Mouse (Mus musculus) midbrain, embryonic 14.5 days (tissue): Measurements from ENCODE around the gene Ugt1a8. TPM values are rescaled to one million over a fixed set of nuclear protein-coding genes. Genes with fewer than 3 reads are reported as not detected.
"Not testable (repeated sequence)": the region's sequence is repeated elsewhere in the genome, so short reads cannot be mapped to it uniquely, and the experiment has no call there.

ENCODE experiments used
- ATAC-seq: fragments of 200-750 bp; cut with Nextera tagmentation; 2 replicates; pipeline ENCODE4 v1.8.0; 2017; ENCODE audit warnings: moderate number of reproducible peaks, moderate library complexity; ENCODE audit not compliant: low FRiP score, low TSS enrichment
- DNase-seq: peaks from one replicate; pipeline ENCODE4 v3.0.0-alpha.2; 2015
- H3K27ac ChIP-seq: fragments of 300-500 bp; sonication (generic); replicated peaks from 2 replicates; pipeline ENCODE4 v1.5.1; 2014; ENCODE audit warnings: mild to moderate bottlenecking, low read depth, low read length, moderate library complexity
- H3K27me3 ChIP-seq: fragments of 300-500 bp; sonication (generic); 2 replicates; pipeline ENCODE4 v1.6.1; 2014; ENCODE audit warnings: low read length, control low read depth, mixed read lengths; ENCODE audit not compliant: control insufficient read depth, insufficient read depth
- H3K36me3 ChIP-seq: fragments of 300-500 bp; sonication (generic); 2 replicates; pipeline ENCODE4 v1.6.1; 2014; ENCODE audit warnings: low read length, control low read depth; ENCODE audit not compliant: control insufficient read depth, insufficient read depth
- H3K4me1 ChIP-seq: fragments of 300-500 bp; sonication (generic); 2 replicates; pipeline ENCODE4 v1.6.1; 2014; ENCODE audit warnings: mild to moderate bottlenecking, antibody characterized with exemption, low read length, control low read depth; ENCODE audit not compliant: control insufficient read depth, insufficient read depth
- H3K4me2 ChIP-seq: fragments of 300-500 bp; sonication (generic); 2 replicates; pipeline ENCODE4 v1.6.1; 2014; ENCODE audit warnings: mild to moderate bottlenecking, low read length, moderate library complexity
- H3K4me3 ChIP-seq: fragments of 300-500 bp; sonication (generic); replicated peaks from 2 replicates; pipeline ENCODE4 v1.5.1; 2014; ENCODE audit warnings: low read depth, low read length
- H3K9ac ChIP-seq: fragments of 300-500 bp; sonication (generic); replicated peaks from 2 replicates; pipeline ENCODE4 v1.6.1; 2014; ENCODE audit warnings: mild to moderate bottlenecking, low read length, moderate library complexity
- H3K9me3 ChIP-seq: fragments of 300-500 bp; sonication (generic); 2 replicates; pipeline ENCODE4 v1.6.1; 2016; ENCODE audit warnings: low read length, control low read depth, mixed read lengths; ENCODE audit not compliant: control insufficient read depth
- WGBS: fragments of 180-500 bp; shearing (Covaris S2); extraction: QIAGEN DNeasy Blood & Tissue Kit; methylation state at CpG from one replicate; pipeline ENCODE4 v1.1.7; 2014; 5-methylcytosine and 5-hydroxymethylcytosine counted together
- polyA plus RNA-seq: library from polyadenylated mRNA; unstranded; fragments of >200 nt; fragmentation: Nextera tagmentation; extraction: Ambion mirVana; gene quantifications from 2 replicates; pipeline ENCODE4 v1.2.1, GENCODE M21; 2014

Ugt1a8 gene
- not detected in 2 replicates for polyA plus RNA-seq

DNA sequence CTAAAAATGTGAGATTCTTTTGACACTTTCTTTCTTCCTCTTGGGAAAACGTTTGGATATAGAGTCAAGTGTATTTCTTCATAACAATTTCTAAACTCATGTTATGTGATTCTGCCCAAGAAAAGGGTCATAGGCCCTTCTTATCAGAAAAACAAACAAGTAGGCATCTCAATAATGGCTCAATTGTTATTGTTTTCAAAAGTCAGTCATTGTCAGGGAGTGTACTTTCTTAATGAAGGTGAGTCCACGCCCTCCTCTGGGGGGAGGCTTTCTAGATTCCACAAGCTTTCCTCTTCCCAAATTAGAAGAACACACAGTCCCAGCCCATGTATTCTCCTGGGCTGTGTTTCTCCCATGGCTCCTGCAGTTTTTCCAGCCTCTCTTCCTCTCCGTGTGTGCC is at the start of gene Ugt1a8:
TSS of gene Ugt1a8 (plus strand) at position 301 of the 400 bp plus-strand sequence.
- H3K36me3 ChIP-seq, result no peaks in the 10 kb centered on the region
- H3K4me3 ChIP-seq, result no peak within 1 kb of the TSS
- no peak within 1 kb of the TSS for H3K4me2 ChIP-seq
- no peaks in the 10 kb centered on the region for H3K9me3 ChIP-seq
- H3K4me1 ChIP-seq, result no peaks in the 10 kb centered on the region
- H3K27ac ChIP-seq, result no peak within 1 kb of the TSS
- no peak within 1 kb of the TSS for H3K9ac ChIP-seq
- ATAC-seq, result no peak
- 76% methylated on average over 3 of the region's 3 CpGs for WGBS
- no peaks in the 10 kb centered on the region for H3K27me3 ChIP-seq
- DNase-seq, result no peak

DNA sequence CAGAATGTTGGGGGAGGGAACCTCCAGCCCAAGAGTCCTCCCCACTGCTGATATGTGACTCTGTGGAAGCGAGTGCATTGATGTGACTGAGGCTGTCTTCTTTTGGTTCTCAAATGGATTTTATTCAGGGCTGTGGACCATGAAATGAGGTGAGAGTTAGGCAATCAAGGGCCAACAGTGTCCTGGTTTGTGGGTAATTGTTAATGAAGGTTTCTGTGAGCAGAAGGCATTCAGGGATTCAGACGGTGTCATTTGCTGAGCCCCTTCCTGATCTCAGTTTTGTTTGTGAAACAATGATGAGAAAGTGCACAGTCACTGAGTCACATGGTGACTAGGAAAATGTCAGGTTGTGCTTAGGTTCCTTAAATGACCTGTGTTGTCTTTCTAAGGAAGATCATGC is 44.6 kb upstream of the Ugt1a8 start:
- not testable (repeated sequence) for H3K9ac ChIP-seq, H3K27me3 ChIP-seq, H3K36me3 ChIP-seq, DNase-seq, H3K4me3 ChIP-seq, ATAC-seq, H3K4me2 ChIP-seq, H3K27ac ChIP-seq, H3K9me3 ChIP-seq, H3K4me1 ChIP-seq
- 76% methylated on average over 1 of the region's 2 CpGs for WGBS

DNA sequence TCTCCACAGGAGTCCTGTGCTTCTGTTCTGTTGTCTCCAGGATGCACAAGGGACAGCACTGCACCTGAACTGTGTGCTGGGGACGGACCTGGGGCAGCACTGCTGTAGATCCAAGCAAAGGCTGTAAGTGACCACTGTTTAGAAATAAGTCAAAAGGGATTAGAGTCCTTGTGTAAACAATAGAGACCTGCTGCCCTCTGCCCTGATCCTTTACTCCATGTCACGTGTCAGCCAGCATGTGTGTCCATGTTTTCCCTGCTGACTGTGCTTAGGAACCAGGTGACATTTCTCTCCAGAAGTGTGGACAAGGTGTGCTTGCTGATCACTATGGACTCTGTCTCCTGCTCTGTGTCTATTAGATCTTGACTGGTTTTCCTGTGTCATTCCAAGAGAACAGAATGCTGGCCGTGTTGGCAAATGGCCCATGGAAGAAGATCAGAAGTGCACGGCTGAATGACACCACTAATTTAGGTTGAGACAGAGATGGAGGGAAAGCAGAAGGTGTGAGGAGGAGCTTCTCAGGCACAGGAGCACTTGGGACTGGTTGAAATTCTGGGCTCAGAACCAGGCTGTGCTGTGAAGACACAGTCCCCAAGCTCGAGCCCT is 42.7 kb upstream of the Ugt1a8 start:
- not testable (repeated sequence) for H3K27ac ChIP-seq, H3K9ac ChIP-seq, H3K4me3 ChIP-seq, H3K4me1 ChIP-seq, H3K9me3 ChIP-seq, H3K27me3 ChIP-seq, H3K36me3 ChIP-seq, DNase-seq, H3K4me2 ChIP-seq, ATAC-seq
- 77% methylated on average over 3 of the region's 5 CpGs for WGBS

DNA sequence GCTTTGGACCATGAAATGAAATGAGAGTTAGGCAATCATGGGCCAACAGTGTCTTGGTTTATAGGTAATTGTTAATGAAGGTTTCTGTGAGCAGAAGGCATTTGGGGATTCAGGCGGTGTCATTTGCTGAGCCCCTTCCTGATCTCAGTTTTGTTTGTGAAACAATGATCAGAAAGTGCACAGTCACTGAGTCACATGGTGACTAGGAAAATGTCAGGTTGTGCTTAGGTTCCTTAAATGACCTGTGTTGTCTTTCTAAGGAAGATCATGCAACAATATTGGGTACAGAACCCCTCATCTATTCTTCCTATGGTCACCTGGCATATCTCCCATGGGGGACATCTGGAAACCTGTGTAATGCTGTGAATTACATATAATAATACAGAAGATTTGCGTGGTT is 40.2 kb upstream of the Ugt1a8 start:
- not testable (repeated sequence) for DNase-seq, H3K9me3 ChIP-seq

GRCm38 (mm10) chr1:88055088-88055487 is 32.5 kb upstream of the Ugt1a8 start, which contains the start of gene Ugt1a10:
Ugt1a10 (plus strand) TSS chr1:88055388.
- DNase-seq, result no peak
- Histone ChIP-seq H3K9me3 (no peaks in the 10 kb centered on the region), H3K27ac (no peak within 1 kb of the TSS), H3K9ac (no peak within 1 kb of the TSS), H3K4me2 (no peak within 1 kb of the TSS), H3K4me3 (no peak within 1 kb of the TSS), H3K36me3 (no peaks in the 10 kb centered on the region), H3K4me1 (no peaks in the 10 kb centered on the region), H3K27me3 (no peaks in the 10 kb centered on the region)
- ATAC-seq, result no peak
- WGBS, result 85% methylated on average over 1 of the region's 1 CpGs

More for the DNA sequence above, 40.2 kb upstream of the Ugt1a8 start:
- not testable (repeated sequence) for H3K36me3 ChIP-seq, H3K27ac ChIP-seq, ATAC-seq, H3K4me2 ChIP-seq, H3K9ac ChIP-seq, H3K27me3 ChIP-seq, H3K4me3 ChIP-seq, H3K4me1 ChIP-seq
- 83% methylated on average over 2 of the region's 2 CpGs for WGBS

GRCm38 (mm10) chr1:88066472-88067102 is 21.0 kb upstream of the Ugt1a8 start:
- not testable (repeated sequence) for H3K4me2 ChIP-seq, H3K9me3 ChIP-seq, ATAC-seq, H3K27ac ChIP-seq, H3K27me3 ChIP-seq, H3K9ac ChIP-seq, H3K36me3 ChIP-seq, H3K4me1 ChIP-seq, H3K4me3 ChIP-seq, DNase-seq
- 63% methylated on average over 1 of the region's 2 CpGs for WGBS

DNA sequence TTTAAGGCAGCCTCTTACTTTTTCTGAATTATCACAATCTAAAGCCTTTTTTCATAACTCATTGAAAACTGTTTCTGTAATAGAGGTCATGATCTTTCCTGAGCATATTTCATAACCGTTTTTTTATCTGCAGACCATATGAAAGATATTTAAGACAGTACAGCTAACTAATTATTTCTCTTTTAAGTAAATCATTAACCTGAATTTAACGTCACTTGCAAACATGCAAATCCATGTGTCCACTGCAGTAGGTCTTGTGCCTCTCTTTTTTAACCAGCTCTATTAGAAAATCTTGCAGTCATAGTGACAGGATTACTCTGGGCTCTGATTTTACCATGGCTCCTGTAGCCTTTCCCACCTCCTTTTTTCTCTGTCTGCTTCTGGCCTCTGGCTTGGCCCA is 17.1 kb upstream of the Ugt1a8 start, which contains the start of gene Ugt1a9:
TSS of gene Ugt1a9 (plus strand) at position 306 of the 400 bp plus-strand sequence.
- 82% methylated on average over 2 of the region's 2 CpGs for WGBS

DNA sequence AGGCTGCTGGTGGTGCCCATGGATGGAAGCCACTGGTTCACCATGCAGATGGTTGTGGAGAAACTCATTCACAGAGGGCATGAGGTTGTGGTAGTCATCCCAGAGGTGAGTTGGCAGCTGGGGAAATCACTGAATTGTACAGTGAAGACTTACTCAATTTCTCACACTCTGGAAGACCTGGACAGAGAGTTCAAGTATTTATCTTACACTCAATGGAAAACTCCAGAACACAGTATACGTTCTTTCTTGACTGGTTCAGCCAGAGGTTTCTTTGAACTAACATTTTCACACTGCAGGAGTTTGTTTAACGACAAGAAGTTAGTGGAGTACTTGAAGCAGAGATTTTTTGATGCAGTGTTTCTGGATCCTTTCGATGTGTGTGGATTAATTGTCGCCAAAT is 16.7 kb upstream of the Ugt1a8 start:
- no peaks in the 10 kb centered on the region for H3K9me3 ChIP-seq
- ATAC-seq (no peak), DNase-seq (no peak)
- H3K4me2 ChIP-seq, result no peak overlapping the region
- no peaks in the 10 kb centered on the region for H3K27me3 ChIP-seq
- WGBS, result 87% methylated on average over 4 of the region's 4 CpGs
- no peak overlapping the region for H3K4me3 ChIP-seq
- H3K9ac ChIP-seq, result no peak overlapping the region
- no peak overlapping the region for H3K27ac ChIP-seq
- H3K36me3 ChIP-seq, result no peaks in the 10 kb centered on the region
- H3K4me1 ChIP-seq, result no peaks in the 10 kb centered on the region

More for the DNA sequence above, 17.1 kb upstream of the Ugt1a8 start, which contains the start of gene Ugt1a9:
- no peaks in the 10 kb centered on the region for H3K36me3 ChIP-seq
- no peak within 1 kb of the TSS for H3K4me3 ChIP-seq
- H3K27me3 ChIP-seq, result no peaks in the 10 kb centered on the region
- ATAC-seq (no peak), DNase-seq (no peak)
- H3K9me3 ChIP-seq, result no peaks in the 10 kb centered on the region
- H3K4me1 ChIP-seq, result no peaks in the 10 kb centered on the region
- no peak within 1 kb of the TSS for H3K4me2 ChIP-seq
- H3K9ac ChIP-seq, result no peak within 1 kb of the TSS
- no peak within 1 kb of the TSS for H3K27ac ChIP-seq

GRCm38 (mm10) chr1:88074471-88074870 is 13.1 kb upstream of the Ugt1a8 start:
- Histone ChIP-seq H3K9me3 (no peaks in the 10 kb centered on the region), H3K27me3 (no peaks in the 10 kb centered on the region), H3K4me3 (no peak overlapping the region), H3K4me1 (no peaks in the 10 kb centered on the region), H3K36me3 (no peaks in the 10 kb centered on the region), H3K9ac (no peak overlapping the region), H3K4me2 (no peak overlapping the region), H3K27ac (no peak overlapping the region)
- DNase-seq, result no peak
- WGBS, result 91% methylated on average over 2 of the region's 2 CpGs
- no peak for ATAC-seq
